Mouse (Mus musculus): ENCODE data around the gene Slc22a20. TPM values are rescaled to one million over a fixed set of nuclear protein-coding genes. Genes with fewer than 3 reads are reported as not detected.

Slc22a20 gene
- polyA plus RNA-seq, 1 experiment from 2014 or later: not detected

- no peaks in the 10 kb centered on the region for H3K27me3 ChIP-seq (ENCODE audit: control insufficient read depth, insufficient read depth, low read length)
- H3K4me2 ChIP-seq (replicated peaks; ENCODE audit: low read depth): no peak overlapping the region
- no peak for ATAC-seq (ENCODE audit: low FRiP score, low TSS enrichment)
- DNase-seq (ENCODE audit: low spot score): peak; percentile 47
- no peaks in the 10 kb centered on the region for H3K4me1 ChIP-seq (replicated peaks; ENCODE audit: control insufficient read depth, insufficient read depth)
- peak; percentile 51 for TF ChIP-seq CTCF (IDR thresholded peaks at IDR 0.05; ENCODE audit: low read depth)
- no peak for TF ChIP-seq EP300 (optimal IDR thresholded peaks at IDR 0.05)
- no peaks in the 10 kb centered on the region for H3K9me3 ChIP-seq (ENCODE audit: control insufficient read depth, low read length)
- 55% methylated on average over 3 of the region's 3 CpGs for WGBS
- H3K9ac ChIP-seq (ENCODE audit: low read length): no peak overlapping the region
- no peaks in the 10 kb centered on the region for H3K36me3 ChIP-seq (ENCODE audit: control insufficient read depth, insufficient read depth, low read length)
- H3K4me3 ChIP-seq (ENCODE audit: low read depth, low read length): no peak overlapping the region
- no peak overlapping the region for H3K27ac ChIP-seq (replicated peaks)
Measured at GRCm38 (mm10) chr19:6020276-6020675, 34.3 kb upstream of the Slc22a20 start.

DNA sequence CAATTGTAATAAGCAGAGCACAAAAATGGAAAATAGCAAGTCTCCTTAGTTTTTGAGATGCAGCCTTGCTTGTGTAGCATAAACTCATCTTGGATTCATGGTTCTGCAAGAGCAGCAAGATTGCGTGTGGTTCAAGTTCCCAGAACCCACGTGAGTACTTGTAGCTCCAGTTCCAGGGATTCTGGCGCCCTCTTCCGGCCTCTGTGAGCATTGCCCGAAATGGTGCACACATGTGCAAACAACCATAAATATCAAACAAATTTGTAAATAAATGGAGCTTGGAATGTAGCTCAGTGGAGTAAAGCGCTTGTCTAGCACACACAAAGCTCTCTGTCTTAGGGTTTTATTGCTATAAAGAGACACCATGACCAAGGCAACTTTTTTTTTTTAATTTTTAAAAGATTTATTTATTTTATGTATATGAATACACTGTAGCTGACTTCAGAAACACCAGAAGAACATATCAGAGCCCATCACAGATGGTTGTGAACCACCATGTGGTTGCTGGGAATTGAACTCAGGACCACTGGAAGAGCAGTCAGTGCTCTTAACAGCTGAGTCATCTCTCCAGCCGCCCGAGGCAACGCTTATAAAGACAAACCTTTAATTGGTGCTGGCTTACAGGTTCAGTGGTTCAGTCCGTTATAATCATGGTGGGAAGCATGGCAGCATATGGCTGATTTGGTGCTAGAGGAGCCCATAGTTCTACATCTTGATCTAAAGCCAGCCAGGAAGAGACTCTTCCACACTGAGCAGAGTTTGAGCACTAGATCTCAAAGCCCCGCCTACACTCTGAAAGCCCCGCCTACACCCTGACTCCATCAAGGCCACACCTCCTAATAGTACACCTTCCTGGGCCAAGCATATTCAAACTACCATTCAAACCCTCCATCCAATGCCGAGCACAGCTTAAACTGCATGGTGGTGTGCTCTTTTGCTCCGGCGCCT is 32.5 kb upstream of the Slc22a20 start:
- Histone ChIP-seq H3K9ac (ENCODE audit: low read length) (no peak overlapping the region), H3K9me3 (ENCODE audit: control insufficient read depth, low read length) (no peaks in the 10 kb centered on the region), H3K27ac (replicated peaks) (no peak overlapping the region), H3K4me2 (replicated peaks; ENCODE audit: low read depth) (no peak overlapping the region), H3K27me3 (ENCODE audit: control insufficient read depth, insufficient read depth, low read length) (no peaks in the 10 kb centered on the region), H3K4me3 (ENCODE audit: low read depth, low read length) (no peak overlapping the region), H3K4me1 (replicated peaks; ENCODE audit: control insufficient read depth, insufficient read depth) (no peaks in the 10 kb centered on the region), H3K36me3 (ENCODE audit: control insufficient read depth, insufficient read depth, low read length) (no peaks in the 10 kb centered on the region)
- 30% methylated on average over 15 of the region's 15 CpGs for WGBS
- peak; percentile 21; the same call in 1 of the 2 replicates for ATAC-seq (ENCODE audit: low FRiP score, low TSS enrichment)
- TF ChIP-seq CTCF (IDR thresholded peaks at IDR 0.05; ENCODE audit: low read depth) (peak; percentile 97), EP300 (optimal IDR thresholded peaks at IDR 0.05) (no peak)
- DNase-seq (ENCODE audit: low spot score): peak; percentile 90

DNA sequence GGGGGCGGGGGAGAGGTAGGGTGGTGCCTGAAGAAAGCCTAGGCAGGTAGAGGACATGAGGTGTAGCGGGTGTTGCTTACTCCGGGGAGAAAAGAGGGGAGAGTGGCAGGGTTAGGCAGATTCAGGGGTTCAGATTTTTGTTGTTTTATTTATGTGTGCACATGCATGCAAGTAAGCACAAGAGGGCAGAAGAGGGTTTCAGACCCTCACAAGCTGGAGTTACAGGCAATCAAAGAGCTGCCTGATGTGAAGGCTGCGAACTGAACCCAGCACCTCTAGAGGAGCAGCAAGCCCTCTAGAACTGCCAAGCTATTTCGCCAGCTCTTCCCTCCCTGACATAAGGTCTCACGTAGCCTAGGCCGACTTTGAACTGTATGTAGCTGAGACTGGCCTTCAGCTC is 30.6 kb upstream of the Slc22a20 start:
- ATAC-seq (ENCODE audit: low FRiP score, low TSS enrichment) (no peak), DNase-seq (ENCODE audit: low spot score) (no peak)
- H3K36me3 ChIP-seq (ENCODE audit: control insufficient read depth, insufficient read depth, low read length): no peaks in the 10 kb centered on the region
- H3K27me3 ChIP-seq (ENCODE audit: control insufficient read depth, insufficient read depth, low read length): no peaks in the 10 kb centered on the region
- no peak overlapping the region for H3K4me3 ChIP-seq (ENCODE audit: low read depth, low read length)
- no peak overlapping the region for H3K27ac ChIP-seq (replicated peaks)
- 59% methylated on average over 7 of the region's 7 CpGs for WGBS
- H3K9me3 ChIP-seq (ENCODE audit: control insufficient read depth, low read length): no peaks in the 10 kb centered on the region
- no peak for TF ChIP-seq EP300 (optimal IDR thresholded peaks at IDR 0.05)
- TF ChIP-seq CTCF (IDR thresholded peaks at IDR 0.05; ENCODE audit: low read depth): peak; percentile 48
- no peak overlapping the region for H3K9ac ChIP-seq (ENCODE audit: low read length)
- no peaks in the 10 kb centered on the region for H3K4me1 ChIP-seq (replicated peaks; ENCODE audit: control insufficient read depth, insufficient read depth)
- no peak overlapping the region for H3K4me2 ChIP-seq (replicated peaks; ENCODE audit: low read depth)

- 3% methylated on average over 39 of the region's 40 CpGs for WGBS
- Histone ChIP-seq H3K9me3 (ENCODE audit: control insufficient read depth, low read length) (no peaks in the 10 kb centered on the region), H3K4me3 (ENCODE audit: low read depth, low read length) (peak within 1 kb of the TSS; percentile 63)
Measured at GRCm38 (mm10) chr19:6015511-6016315, 29.8 kb upstream of the Slc22a20 start, which contains the start of gene Capn1. Capn1 (minus strand) TSS chr19:6015897.

GRCm38 (mm10) chr19:6014991-6015510 is 29.1 kb upstream of the Slc22a20 start:
- Histone ChIP-seq H3K27ac (replicated peaks) (peak overlapping the region; percentile 77), H3K9ac (ENCODE audit: low read length) (peak overlapping the region; percentile 70), H3K4me1 (replicated peaks; ENCODE audit: control insufficient read depth, insufficient read depth) (no peaks in the 10 kb centered on the region), H3K36me3 (ENCODE audit: control insufficient read depth, insufficient read depth, low read length) (no peaks in the 10 kb centered on the region; the same call in 1 of the 2 replicates), H3K27me3 (ENCODE audit: control insufficient read depth, insufficient read depth, low read length) (no peaks in the 10 kb centered on the region), H3K9me3 (ENCODE audit: control insufficient read depth, low read length) (no peaks in the 10 kb centered on the region), H3K4me3 (ENCODE audit: low read depth, low read length) (peak overlapping the region; percentile 63), H3K4me2 (replicated peaks; ENCODE audit: low read depth) (peak overlapping the region; percentile 92)
- 2% methylated on average over 15 of the region's 18 CpGs for WGBS
- DNase-seq (ENCODE audit: low spot score) (peak; percentile 79), ATAC-seq (ENCODE audit: low FRiP score, low TSS enrichment) (peak; percentile 76)
- TF ChIP-seq CTCF (IDR thresholded peaks at IDR 0.05; ENCODE audit: low read depth) (no peak), EP300 (optimal IDR thresholded peaks at IDR 0.05) (no peak)

More at GRCm38 (mm10) chr19:6015511-6016315, 29.8 kb upstream of the Slc22a20 start, which contains the start of gene Capn1:
- Histone ChIP-seq H3K27ac (replicated peaks) (peak within 1 kb of the TSS; percentile 77), H3K36me3 (ENCODE audit: control insufficient read depth, insufficient read depth, low read length) (no peaks in the 10 kb centered on the region), H3K4me2 (replicated peaks; ENCODE audit: low read depth) (peak within 1 kb of the TSS; percentile 92), H3K27me3 (ENCODE audit: control insufficient read depth, insufficient read depth, low read length) (no peaks in the 10 kb centered on the region), H3K9ac (ENCODE audit: low read length) (peak within 1 kb of the TSS; percentile 70), H3K4me1 (replicated peaks; ENCODE audit: control insufficient read depth, insufficient read depth) (no peaks in the 10 kb centered on the region)
- ATAC-seq (ENCODE audit: low FRiP score, low TSS enrichment) (peak; percentile 60), DNase-seq (ENCODE audit: low spot score) (peak; percentile 73)
- TF ChIP-seq EP300 (optimal IDR thresholded peaks at IDR 0.05): no peak
- TF ChIP-seq CTCF (IDR thresholded peaks at IDR 0.05; ENCODE audit: low read depth): peak; percentile 48

All from stomach, postnatal 0 days (tissue).